Mouse (Mus musculus): ENCODE measurements around the gene Tbccd1. TPM values are rescaled to one million over a fixed set of nuclear protein-coding genes. Genes with fewer than 3 reads are reported as not detected.

Tbccd1 gene
- total and polyA plus RNA-seq, 2 experiments from 2014 or later = 16.9 to 17.5 TPM

DNA sequence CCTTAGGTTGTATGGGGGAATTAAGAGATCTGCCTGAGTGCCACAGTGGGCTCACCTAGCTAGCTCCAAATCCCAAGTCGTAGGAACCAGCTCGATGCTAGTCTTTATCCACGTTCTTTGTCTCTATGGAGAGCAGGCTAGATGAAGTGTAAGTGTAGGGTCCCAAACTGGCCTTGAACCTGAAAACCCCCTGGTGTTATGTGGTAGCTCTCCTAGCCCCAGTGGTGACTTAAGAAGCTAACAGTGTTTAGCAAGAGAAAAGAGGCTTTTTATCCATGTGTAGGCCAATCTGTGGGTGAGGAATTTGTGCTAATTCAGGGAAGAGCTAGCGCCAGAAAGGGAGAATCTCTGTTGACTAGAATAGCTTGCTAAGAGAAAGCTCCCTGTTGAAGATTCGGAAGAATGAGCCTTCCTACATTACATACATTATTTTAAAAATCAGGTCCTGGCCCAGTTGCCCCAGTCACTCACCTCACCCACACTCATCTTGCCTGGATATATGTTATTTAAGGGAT lies 81.9 kb downstream of the Tbccd1 start:
- Histone ChIP-seq H3K4me2 (ENCODE audit: low read depth, low read length) (no peak overlapping the region), H3K4me3 (ENCODE audit: low read length) (no peak overlapping the region), H3K36me3 (ENCODE audit: insufficient read depth, low read length) (no peaks in the 10 kb centered on the region), H3K4me1 (ENCODE audit: insufficient read depth, low read length) (no peaks in the 10 kb centered on the region), H3K27me3 (ENCODE audit: insufficient read depth, low read length) (no peaks in the 10 kb centered on the region), H3K9ac (replicated peaks; ENCODE audit: low read length) (no peak overlapping the region), H3K27ac (no peak overlapping the region), H3K9me3 (ENCODE audit: low read length) (no peaks in the 10 kb centered on the region)
- DNase-seq (ENCODE audit: low spot score) (no peak), ATAC-seq (no peak)
- WGBS = 82% methylated on average over 5 of the region's 5 CpGs
- TF ChIP-seq CTCF (IDR thresholded peaks at IDR 0.05; ENCODE audit: low read depth) = no peak

DNA sequence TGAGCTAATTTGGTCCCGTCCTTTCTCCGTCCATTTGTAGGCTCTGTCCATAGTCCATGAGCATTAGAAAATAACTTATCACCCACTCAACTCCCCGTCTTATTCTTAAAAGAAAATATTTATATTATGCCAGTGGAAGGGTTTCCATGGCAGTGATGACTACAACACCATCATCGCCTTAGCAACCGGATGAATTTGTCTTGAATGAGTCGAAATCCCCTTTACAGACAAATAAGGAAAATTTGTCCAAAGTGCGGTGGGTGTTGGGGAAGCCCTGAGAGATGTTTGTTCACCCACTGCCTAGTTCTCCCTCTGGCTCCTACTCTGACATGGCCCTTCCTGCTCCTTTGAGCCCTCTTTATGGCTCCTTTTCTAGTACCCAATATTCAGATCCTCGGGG lies 88.8 kb downstream of the Tbccd1 start:
- 78% methylated on average over 8 of the region's 8 CpGs for WGBS
- ATAC-seq = no peak
- no peak for DNase-seq (ENCODE audit: low spot score)
- no peak overlapping the region for H3K27ac ChIP-seq
- H3K4me3 ChIP-seq (ENCODE audit: low read length) = no peak overlapping the region
- H3K27me3 ChIP-seq (ENCODE audit: insufficient read depth, low read length) = no peaks in the 10 kb centered on the region
- no peak overlapping the region for H3K4me2 ChIP-seq (ENCODE audit: low read depth, low read length)
- no peaks in the 10 kb centered on the region for H3K36me3 ChIP-seq (ENCODE audit: insufficient read depth, low read length)
- no peak overlapping the region for H3K9ac ChIP-seq (replicated peaks; ENCODE audit: low read length)
- no peaks in the 10 kb centered on the region for H3K9me3 ChIP-seq (ENCODE audit: low read length)
- no peak for TF ChIP-seq CTCF (IDR thresholded peaks at IDR 0.05; ENCODE audit: low read depth)
- H3K4me1 ChIP-seq (ENCODE audit: insufficient read depth, low read length) = no peaks in the 10 kb centered on the region

DNA sequence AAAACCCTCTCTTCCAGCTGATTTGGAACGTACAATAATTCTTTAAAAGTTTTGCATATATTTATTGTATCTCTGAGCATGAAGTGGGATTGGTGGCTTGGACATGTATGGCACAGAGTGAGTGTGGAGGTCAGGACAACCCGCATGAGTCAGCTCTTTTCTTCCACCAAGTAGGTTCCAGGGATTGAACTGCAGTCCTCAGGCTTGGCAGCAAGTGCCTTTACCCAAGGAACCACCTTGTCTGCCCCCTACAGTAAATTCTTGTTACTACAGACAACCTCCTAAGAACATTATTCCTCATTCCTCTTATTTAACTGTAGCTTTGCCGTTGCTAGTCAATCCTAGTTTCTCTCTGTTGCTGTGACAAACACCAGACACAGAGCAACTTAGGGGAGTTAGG lies 90.1 kb downstream of the Tbccd1 start:
- 90% methylated on average over 3 of the region's 3 CpGs for WGBS
- H3K4me3 ChIP-seq (ENCODE audit: low read length) = no peak overlapping the region
- H3K36me3 ChIP-seq (ENCODE audit: insufficient read depth, low read length) = no peaks in the 10 kb centered on the region
- DNase-seq (ENCODE audit: low spot score) (no peak), ATAC-seq (no peak)
- no peaks in the 10 kb centered on the region for H3K27me3 ChIP-seq (ENCODE audit: insufficient read depth, low read length)
- H3K4me2 ChIP-seq (ENCODE audit: low read depth, low read length) = no peak overlapping the region
- no peak for TF ChIP-seq CTCF (IDR thresholded peaks at IDR 0.05; ENCODE audit: low read depth)
- no peaks in the 10 kb centered on the region for H3K4me1 ChIP-seq (ENCODE audit: insufficient read depth, low read length)
- no peaks in the 10 kb centered on the region for H3K9me3 ChIP-seq (ENCODE audit: low read length)
- no peak overlapping the region for H3K9ac ChIP-seq (replicated peaks; ENCODE audit: low read length)
- H3K27ac ChIP-seq = no peak overlapping the region

- no peaks in the 10 kb centered on the region for H3K27me3 ChIP-seq (ENCODE audit: insufficient read depth, low read length)
- no peak for TF ChIP-seq CTCF (IDR thresholded peaks at IDR 0.05; ENCODE audit: low read depth)
- H3K9me3 ChIP-seq (ENCODE audit: low read length) = no peaks in the 10 kb centered on the region
- H3K36me3 ChIP-seq (ENCODE audit: insufficient read depth, low read length) = no peaks in the 10 kb centered on the region
- H3K4me3 ChIP-seq (ENCODE audit: low read length) = no peak overlapping the region
- DNase-seq (ENCODE audit: low spot score) (no peak), ATAC-seq (no peak)
- no peak overlapping the region for H3K4me2 ChIP-seq (ENCODE audit: low read depth, low read length)
- WGBS = 74% methylated on average over 16 of the region's 16 CpGs
- H3K4me1 ChIP-seq (ENCODE audit: insufficient read depth, low read length) = no peaks in the 10 kb centered on the region
- H3K9ac ChIP-seq (replicated peaks; ENCODE audit: low read length) = no peak overlapping the region
- no peak overlapping the region for H3K27ac ChIP-seq
Measured at GRCm38 (mm10) chr16:22766738-22767211, 90.7 kb downstream of the Tbccd1 start.

GRCm38 (mm10) chr16:22765531-22765930 lies 91.9 kb downstream of the Tbccd1 start:
- Histone ChIP-seq H3K4me1 (ENCODE audit: insufficient read depth, low read length) (no peaks in the 10 kb centered on the region), H3K9ac (replicated peaks; ENCODE audit: low read length) (no peak overlapping the region), H3K36me3 (ENCODE audit: insufficient read depth, low read length) (no peaks in the 10 kb centered on the region), H3K9me3 (ENCODE audit: low read length) (peaks cover 3% of the 10 kb centered on the region; the same call in 1 of the 2 replicates), H3K27ac (no peak overlapping the region), H3K4me3 (ENCODE audit: low read length) (no peak overlapping the region), H3K4me2 (ENCODE audit: low read depth, low read length) (no peak overlapping the region), H3K27me3 (ENCODE audit: insufficient read depth, low read length) (no peaks in the 10 kb centered on the region)
- ATAC-seq (no peak), DNase-seq (ENCODE audit: low spot score) (no peak)
- TF ChIP-seq CTCF (IDR thresholded peaks at IDR 0.05; ENCODE audit: low read depth) = no peak
- WGBS = 83% methylated on average over 7 of the region's 7 CpGs

Other genes with a start within 250 kb of the Tbccd1 start
- gene Dgkg, start 200.4 kb downstream of the Tbccd1 start, total RNA-seq (2014; rRNA removed) = 10.3 and 12.5 TPM in 2 replicates
- gene Dgkg, start 200.4 kb downstream of the Tbccd1 start, polyA plus RNA-seq (2015; fragmentation: Nextera tagmentation; extraction: Ambion mirVana) = 6.1 and 6.5 TPM in 2 replicates
- gene Crygs, start 46.1 kb downstream of the Tbccd1 start, total RNA-seq (2014; rRNA removed) = not detected in 2 replicates
- gene Crygs, start 46.1 kb downstream of the Tbccd1 start, polyA plus RNA-seq (2015; fragmentation: Nextera tagmentation; extraction: Ambion mirVana) = 0.28 and 0.35 TPM in 2 replicates
- 41.2 and 58.9 TPM in 2 replicates for gene Dnajb11, start 176 bp upstream of the Tbccd1 start, total RNA-seq (2014; rRNA removed)
- gene Dnajb11, start 176 bp upstream of the Tbccd1 start, polyA plus RNA-seq (2015; fragmentation: Nextera tagmentation; extraction: Ambion mirVana) = 86.9 and 87.1 TPM in 2 replicates
- not detected in 2 replicates for gene Ahsg, start 33.6 kb upstream of the Tbccd1 start, total RNA-seq (2014; rRNA removed)
- gene Ahsg, start 33.6 kb upstream of the Tbccd1 start, polyA plus RNA-seq (2015; fragmentation: Nextera tagmentation; extraction: Ambion mirVana) = not detected in 2 replicates
- gene Fetub, start 60.7 kb upstream of the Tbccd1 start, total RNA-seq (2014; rRNA removed) = not detected in 2 replicates
- gene Fetub, start 60.7 kb upstream of the Tbccd1 start, polyA plus RNA-seq (2015; fragmentation: Nextera tagmentation; extraction: Ambion mirVana) = 0.10 TPM in 1 of 2 replicates, not detected in the other
- gene Hrg, start 93.4 kb upstream of the Tbccd1 start, total RNA-seq (2014; rRNA removed) = not detected in 2 replicates
- gene Hrg, start 93.4 kb upstream of the Tbccd1 start, polyA plus RNA-seq (2015; fragmentation: Nextera tagmentation; extraction: Ambion mirVana) = not detected in 2 replicates
- gene Kng2, start 171.8 kb upstream of the Tbccd1 start, total RNA-seq (2014; rRNA removed) = not detected in 2 replicates
- gene Kng2, start 171.8 kb upstream of the Tbccd1 start, polyA plus RNA-seq (2015; fragmentation: Nextera tagmentation; extraction: Ambion mirVana) = 0.11 TPM in 2 replicates
- gene Kng1, start 200.2 kb upstream of the Tbccd1 start, total RNA-seq (2014; rRNA removed) = not detected in 2 replicates
- 0.16 TPM in 1 of 2 replicates, not detected in the other for gene Kng1, start 200.2 kb upstream of the Tbccd1 start, polyA plus RNA-seq (2015; fragmentation: Nextera tagmentation; extraction: Ambion mirVana)
- 490 and 513 TPM in 2 replicates for gene Eif4a2, start 249.8 kb upstream of the Tbccd1 start, total RNA-seq (2014; rRNA removed)
- 260 and 265 TPM in 2 replicates for gene Eif4a2, start 249.8 kb upstream of the Tbccd1 start, polyA plus RNA-seq (2015; fragmentation: Nextera tagmentation; extraction: Ambion mirVana)